Mouse (Mus musculus) lung, embryonic 14.5 days (tissue): ENCODE results near the gene Itga11. TPM values are rescaled to one million over a fixed set of nuclear protein-coding genes. Genes with fewer than 3 reads are reported as not detected.
A peak's percentile ranks its signal among the peaks of the same experiment; 100 is the strongest.

Experiments used
- ATAC-seq: fragments of 200-750 bp; cut with Nextera tagmentation; 2 replicates; pipeline ENCODE4 v1.8.0; 2017; ENCODE audit warnings: mild to moderate bottlenecking, moderate TSS enrichment, moderate library complexity; ENCODE audit not compliant: insufficient read depth
- DNase-seq: peaks from one replicate; pipeline ENCODE4 v3.0.0-alpha.2; 2015
- H3K27ac ChIP-seq: fragments of 300-500 bp; sonication (generic); 2 replicates; pipeline ENCODE4 v1.5.1; 2014; ENCODE audit warnings: low read depth, mild to moderate bottlenecking, moderate library complexity
- H3K27me3 ChIP-seq: fragments of 300-500 bp; sonication (generic); 2 replicates; pipeline ENCODE4 v1.6.1; 2014; ENCODE audit warnings: low read length, control low read depth; ENCODE audit not compliant: insufficient read depth
- H3K36me3 ChIP-seq: fragments of 300-500 bp; sonication (generic); 2 replicates; pipeline ENCODE4 v1.6.1; 2014; ENCODE audit warnings: control low read depth; ENCODE audit not compliant: insufficient read depth
- H3K4me1 ChIP-seq: fragments of 300-500 bp; sonication (generic); 2 replicates; pipeline ENCODE4 v1.6.1; 2014; ENCODE audit warnings: antibody characterized with exemption, control low read depth; ENCODE audit not compliant: insufficient read depth
- H3K4me2 ChIP-seq: fragments of 300-500 bp; sonication (generic); 2 replicates; pipeline ENCODE4 v1.6.1; 2014; ENCODE audit warnings: mild to moderate bottlenecking
- H3K4me3 ChIP-seq: fragments of 300-500 bp; sonication (generic); 2 replicates; pipeline ENCODE4 v1.5.1; 2014; ENCODE audit warnings: low read depth, low read length
- H3K9ac ChIP-seq: fragments of 300-500 bp; sonication (generic); 2 replicates; pipeline ENCODE4 v1.6.1; 2014
- H3K9me3 ChIP-seq: fragments of 300-500 bp; sonication (generic); 2 replicates; pipeline ENCODE4 v1.6.1; 2016; ENCODE audit warnings: low read depth, low read length, control low read depth
- CTCF ChIP-seq: IDR thresholded peaks from 2 replicates; pipeline ENCODE4 v1.5.1; 2016; ENCODE audit warnings: antibody characterized with exemption, low read depth
- WGBS: fragments of 180-500 bp; shearing (Covaris S2); extraction: QIAGEN DNeasy Blood & Tissue Kit; methylation state at CpG from one replicate; pipeline ENCODE4 v1.1.7; 2014; 5-methylcytosine and 5-hydroxymethylcytosine counted together
- polyA plus RNA-seq: library from polyadenylated mRNA; unstranded; fragments of >200 nt; fragmentation: Nextera tagmentation; extraction: Ambion mirVana; gene quantifications from 2 replicates; pipeline ENCODE4 v1.2.1, GENCODE M21; 2014

The Itga11 gene
- polyA plus RNA-seq: 0.49 and 0.51 TPM in 2 replicates

GRCm38 (mm10) chr9:62677641-62678549 is at the start of gene Itga11:
Itga11 (plus strand) TSS chr9:62677826.
- Histone ChIP-seq H3K4me3 (peak within 1 kb of the TSS; percentile 41), H3K9ac (peak within 1 kb of the TSS; percentile 39), H3K4me2 (peak within 1 kb of the TSS; percentile 94), H3K9me3 (no peaks in the 10 kb centered on the region), H3K27ac (no peak within 1 kb of the TSS), H3K27me3 (peaks cover 26% of the 10 kb centered on the region), H3K4me1 (peaks cover 9% of the 10 kb centered on the region), H3K36me3 (no peaks in the 10 kb centered on the region)
- DNase-seq: peak; percentile 76
- TF ChIP-seq CTCF: no peak
- under 1% methylated on average over 45 of the region's 45 CpGs for WGBS
- peak; percentile 71; the same call in 1 of the 2 replicates for ATAC-seq

DNA sequence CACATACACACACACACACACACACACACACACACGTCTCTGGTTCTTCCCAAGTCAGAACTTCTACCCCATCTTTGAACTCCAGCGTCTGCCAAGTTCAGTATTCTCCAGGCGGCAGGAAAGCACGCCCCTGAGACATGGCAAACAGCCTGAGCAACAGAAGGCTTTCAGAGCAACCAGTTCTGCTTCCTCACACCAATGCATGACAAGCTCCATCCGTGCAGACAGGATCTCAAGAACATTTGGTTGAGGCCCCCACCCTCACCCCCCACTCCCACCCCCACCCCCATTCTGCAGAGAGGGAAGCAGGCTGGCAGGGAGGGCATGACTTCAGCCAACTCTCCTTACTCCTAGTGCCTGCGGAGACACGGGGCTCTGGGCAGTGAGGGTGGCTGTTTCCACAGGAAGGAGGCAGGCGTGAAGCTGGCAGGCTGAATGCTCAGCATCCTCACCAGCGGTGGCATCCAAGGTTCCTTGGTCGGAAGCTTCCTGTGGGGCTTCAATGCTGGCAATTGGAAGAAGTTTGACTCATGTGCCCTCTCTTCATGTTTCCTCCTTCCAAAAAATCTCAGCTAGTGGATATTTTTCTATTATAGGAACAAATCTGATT is 46.9 kb upstream of the Itga11 start:
- no peaks in the 10 kb centered on the region for H3K4me1 ChIP-seq
- DNase-seq (no peak), ATAC-seq (no peak)
- no peak overlapping the region for H3K27ac ChIP-seq
- H3K9ac ChIP-seq: no peak overlapping the region
- no peaks in the 10 kb centered on the region for H3K27me3 ChIP-seq
- H3K4me2 ChIP-seq: no peak overlapping the region
- H3K4me3 ChIP-seq: no peak overlapping the region
- no peaks in the 10 kb centered on the region for H3K9me3 ChIP-seq
- H3K36me3 ChIP-seq: no peaks in the 10 kb centered on the region
- WGBS: 72% methylated on average over 10 of the region's 10 CpGs
- TF ChIP-seq CTCF: no peak

GRCm38 (mm10) chr9:62632392-62632791 is 45.2 kb upstream of the Itga11 start:
- Histone ChIP-seq H3K27ac (no peak overlapping the region), H3K4me1 (no peaks in the 10 kb centered on the region), H3K9me3 (no peaks in the 10 kb centered on the region), H3K27me3 (no peaks in the 10 kb centered on the region), H3K9ac (no peak overlapping the region), H3K36me3 (no peaks in the 10 kb centered on the region), H3K4me3 (no peak overlapping the region), H3K4me2 (no peak overlapping the region)
- DNase-seq (no peak), ATAC-seq (no peak)
- TF ChIP-seq CTCF: no peak
- WGBS: 68% methylated on average over 6 of the region's 6 CpGs

DNA sequence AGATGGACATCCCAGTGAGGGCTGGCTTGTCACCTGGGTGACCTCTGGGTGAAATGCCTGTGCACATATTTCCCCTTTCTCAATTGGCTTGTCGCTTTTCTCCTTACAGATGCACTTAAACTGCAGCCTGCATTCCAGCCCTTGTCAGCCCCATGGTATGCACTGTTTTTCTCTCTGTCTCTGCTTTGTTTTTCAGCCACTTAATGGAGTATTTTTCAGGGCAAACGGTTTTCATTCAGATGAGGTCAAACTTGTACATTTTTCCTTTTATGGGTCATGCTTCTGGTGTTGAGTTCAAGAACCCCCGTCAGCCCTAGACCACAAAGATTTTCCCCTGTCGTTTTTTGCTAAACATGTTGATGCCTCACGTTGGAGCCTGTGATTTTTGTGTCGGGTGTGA is 39.6 kb upstream of the Itga11 start:
- Histone ChIP-seq H3K4me3 (no peak overlapping the region), H3K9me3 (no peaks in the 10 kb centered on the region), H3K27me3 (no peaks in the 10 kb centered on the region), H3K27ac (no peak overlapping the region), H3K9ac (no peak overlapping the region), H3K4me1 (no peaks in the 10 kb centered on the region), H3K4me2 (no peak overlapping the region), H3K36me3 (no peaks in the 10 kb centered on the region)
- DNase-seq: no peak
- TF ChIP-seq CTCF: no peak
- no peak for ATAC-seq
- 26% methylated on average over 6 of the region's 6 CpGs for WGBS

DNA sequence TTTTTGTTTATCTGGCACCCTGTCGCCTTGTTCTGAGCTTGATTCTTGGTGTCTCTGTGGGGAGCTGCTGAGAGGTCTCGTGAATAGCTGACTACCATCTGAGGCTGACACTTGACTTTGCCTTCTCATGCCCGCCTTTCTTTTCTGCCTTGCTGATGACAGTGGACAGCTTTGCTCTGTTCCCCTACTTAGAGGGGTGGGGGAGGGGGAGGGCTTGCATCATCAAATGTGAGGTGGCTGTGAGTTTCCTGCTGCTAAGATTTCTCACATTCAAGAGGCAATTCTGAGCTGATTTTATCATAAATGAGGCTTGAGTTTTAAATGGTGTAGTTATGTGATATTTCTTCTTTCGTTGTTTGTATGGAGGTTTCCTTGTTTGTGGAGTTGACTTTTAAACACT is 37.9 kb upstream of the Itga11 start:
- DNase-seq (no peak), ATAC-seq (no peak)
- WGBS: 48% methylated on average over 4 of the region's 4 CpGs
- Histone ChIP-seq H3K36me3 (no peaks in the 10 kb centered on the region), H3K27ac (no peak overlapping the region), H3K9ac (no peak overlapping the region), H3K4me1 (no peaks in the 10 kb centered on the region), H3K9me3 (no peaks in the 10 kb centered on the region), H3K4me3 (no peak overlapping the region), H3K27me3 (no peaks in the 10 kb centered on the region), H3K4me2 (no peak overlapping the region)
- TF ChIP-seq CTCF: no peak

DNA sequence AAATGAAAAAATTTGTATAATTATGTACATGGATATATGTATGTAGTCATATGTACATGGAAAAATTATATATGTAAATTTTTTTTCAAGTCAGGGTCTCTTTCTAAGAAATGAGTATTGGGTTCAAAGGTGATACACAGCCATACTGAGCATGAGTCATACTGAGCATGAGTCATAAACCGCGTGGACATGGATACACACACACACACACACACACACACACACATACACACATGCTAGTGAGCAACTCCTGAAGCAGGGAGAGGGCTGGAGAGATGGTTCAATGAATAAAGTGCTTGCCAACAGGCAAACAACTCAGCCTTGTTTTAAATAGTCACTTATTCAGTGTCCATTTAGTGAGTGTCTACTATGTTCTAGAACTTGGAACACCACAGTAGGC is 37.4 kb upstream of the Itga11 start:
- no peak overlapping the region for H3K4me3 ChIP-seq
- no peaks in the 10 kb centered on the region for H3K36me3 ChIP-seq
- no peak for ATAC-seq
- no peak for DNase-seq
- H3K9me3 ChIP-seq: no peaks in the 10 kb centered on the region
- no peak overlapping the region for H3K9ac ChIP-seq
- H3K27ac ChIP-seq: no peak overlapping the region
- H3K4me2 ChIP-seq: no peak overlapping the region
- 85% methylated on average over 2 of the region's 2 CpGs for WGBS
- H3K27me3 ChIP-seq: no peaks in the 10 kb centered on the region
- no peak for TF ChIP-seq CTCF
- no peaks in the 10 kb centered on the region for H3K4me1 ChIP-seq

DNA sequence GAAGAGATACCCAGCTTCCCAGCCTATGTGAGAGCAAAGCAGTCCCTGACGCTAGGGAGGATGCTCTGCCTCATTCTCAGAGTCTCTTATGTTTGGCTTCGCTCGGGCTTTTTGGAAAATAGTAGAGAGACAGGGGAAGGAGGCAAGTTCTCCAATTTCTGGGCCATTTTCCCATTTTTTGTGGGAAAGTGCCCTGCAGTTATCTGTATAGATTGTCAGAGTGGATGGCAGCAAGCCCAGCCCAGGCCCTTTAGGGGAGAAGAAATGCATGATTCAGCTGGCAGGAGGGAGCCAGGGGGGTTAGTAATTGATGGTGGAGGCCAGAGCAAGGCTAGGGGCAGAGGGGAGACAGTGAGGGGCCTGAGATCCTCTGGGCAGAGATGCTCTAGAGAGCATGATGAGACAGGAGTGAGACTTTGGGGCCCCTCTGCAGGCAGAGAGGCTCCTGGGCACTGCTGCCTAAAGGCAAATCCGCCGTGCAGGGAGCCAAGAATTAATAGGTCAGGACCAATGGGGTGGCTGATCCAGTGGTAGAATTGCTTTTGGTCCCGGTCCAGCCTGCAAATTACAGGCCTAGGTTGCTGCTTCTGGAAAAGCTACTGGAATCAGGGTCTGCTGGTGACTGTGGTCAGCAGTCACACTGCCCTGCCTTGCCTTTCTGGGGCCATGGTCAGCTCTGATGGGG is 31.8 kb upstream of the Itga11 start:
- Histone ChIP-seq H3K9ac (no peak overlapping the region), H3K4me1 (0 out of 2 replicates have a peak, but pooled peaks cover 3% of the 10 kb centered on the region), H3K27ac (0 out of 2 replicates have a peak overlapping the region, but pooled peaks have one; percentile 16), H3K36me3 (no peaks in the 10 kb centered on the region), H3K27me3 (no peaks in the 10 kb centered on the region), H3K4me2 (no peak overlapping the region), H3K4me3 (no peak overlapping the region), H3K9me3 (no peaks in the 10 kb centered on the region)
- 60% methylated on average over 6 of the region's 6 CpGs for WGBS
- no peak for TF ChIP-seq CTCF
- ATAC-seq (no peak), DNase-seq (peak; percentile 57)
